Mouse (Mus musculus) cerebral cortex, adult 2 months (tissue): ENCODE results near the gene Prrx2.

Source experiments
- WGBS: fragments of 180-500 bp; shearing (Covaris S2); methylation state at CpG from one replicate; pipeline ENCODE4 v1.1.7; 2018; 5-methylcytosine and 5-hydroxymethylcytosine counted together

Prrx2 gene

GRCm38 (mm10) chr2:30834373-30835022 is at the start of gene Prrx2:
Prrx2 (plus strand) TSS chr2:30834972.
- WGBS: 71% methylated on average over 7 of the region's 10 CpGs

- 86% methylated on average over 4 of the region's 4 CpGs for WGBS
Observed at GRCm38 (mm10) chr2:30787466-30787865, 47.3 kb upstream of the Prrx2 start.

- 91% methylated on average over 7 of the region's 7 CpGs for WGBS
Observed at GRCm38 (mm10) chr2:30792061-30792460, 42.7 kb upstream of the Prrx2 start.

- 4% methylated on average over 48 of the region's 48 CpGs for WGBS
Observed at GRCm38 (mm10) chr2:30794179-30795108, 40.3 kb upstream of the Prrx2 start.

- WGBS: 83% methylated on average over 7 of the region's 7 CpGs
Observed at GRCm38 (mm10) chr2:30795271-30795888, 39.4 kb upstream of the Prrx2 start.

- 66% methylated on average over 5 of the region's 5 CpGs for WGBS
Observed at GRCm38 (mm10) chr2:30795889-30796275, 38.9 kb upstream of the Prrx2 start.

- 7% methylated on average over 11 of the region's 11 CpGs for WGBS
Observed at GRCm38 (mm10) chr2:30796382-30796781, 38.4 kb upstream of the Prrx2 start.

- 55% methylated on average over 3 of the region's 3 CpGs for WGBS
Observed at GRCm38 (mm10) chr2:30799456-30799855, 35.3 kb upstream of the Prrx2 start.

GRCm38 (mm10) chr2:30800671-30801066 is 34.1 kb upstream of the Prrx2 start:
- 55% methylated on average over 7 of the region's 7 CpGs for WGBS

GRCm38 (mm10) chr2:30801067-30801852 is 33.5 kb upstream of the Prrx2 start:
- WGBS: 2% methylated on average over 76 of the region's 77 CpGs

GRCm38 (mm10) chr2:30803604-30804003 is 31.2 kb upstream of the Prrx2 start, which contains the start of gene 1700001O22Rik:
1700001O22Rik (minus strand) TSS chr2:30803661.
- 90% methylated on average over 3 of the region's 3 CpGs for WGBS

- WGBS: 97% methylated on average over 2 of the region's 2 CpGs
Observed at GRCm38 (mm10) chr2:30805983-30806382, 28.8 kb upstream of the Prrx2 start.

GRCm38 (mm10) chr2:30807147-30807647 is 27.6 kb upstream of the Prrx2 start:
- WGBS: 6% methylated on average over 28 of the region's 28 CpGs

GRCm38 (mm10) chr2:30807648-30808295 is 27.0 kb upstream of the Prrx2 start, which contains the start of gene Ntmt1:
Ntmt1 (plus strand) TSS chr2:30807826.
- WGBS: under 1% methylated on average over 42 of the region's 44 CpGs

- WGBS: 4% methylated on average over 10 of the region's 10 CpGs
Observed at GRCm38 (mm10) chr2:30808296-30808655, 26.5 kb upstream of the Prrx2 start.

- WGBS: 63% methylated on average over 5 of the region's 5 CpGs
Observed at GRCm38 (mm10) chr2:30809503-30809902, 25.3 kb upstream of the Prrx2 start.

- WGBS: 84% methylated on average over 7 of the region's 7 CpGs
Observed at GRCm38 (mm10) chr2:30810573-30810972, 24.2 kb upstream of the Prrx2 start.

GRCm38 (mm10) chr2:30816383-30816782 is 18.4 kb upstream of the Prrx2 start:
- WGBS: 91% methylated on average over 1 of the region's 1 CpGs

- WGBS: 95% methylated on average over 5 of the region's 5 CpGs
Observed at GRCm38 (mm10) chr2:30819873-30820272, 14.9 kb upstream of the Prrx2 start.

GRCm38 (mm10) chr2:30821073-30821472 is 13.7 kb upstream of the Prrx2 start:
- WGBS: 86% methylated on average over 3 of the region's 3 CpGs

GRCm38 (mm10) chr2:30822460-30822859 is 12.3 kb upstream of the Prrx2 start:
- WGBS: 88% methylated on average over 8 of the region's 8 CpGs
